Mouse (Mus musculus) ES-Bruce4 (cell line): ENCODE results near the gene Med4. TPM values are rescaled to one million over a fixed set of nuclear protein-coding genes. Genes with fewer than 3 reads are reported as not detected.

Source experiments
- H3K27ac ChIP-seq: 2 replicates; pipeline ENCODE4 v1.5.1; 2012; ENCODE audit warnings: low read length, inconsistent platforms; ENCODE audit not compliant: insufficient read depth
- H3K27me3 ChIP-seq: 2 replicates; pipeline ENCODE4 v1.6.1; 2012; ENCODE audit warnings: mild to moderate bottlenecking, low read length, inconsistent platforms; ENCODE audit not compliant: control insufficient read depth, poor library complexity, insufficient read depth, severe bottlenecking
- H3K36me3 ChIP-seq: 2 replicates; pipeline ENCODE4 v1.6.1; 2012; ENCODE audit warnings: inconsistent platforms, mild to moderate bottlenecking, low read length, moderate library complexity; ENCODE audit not compliant: control insufficient read depth, poor library complexity, insufficient read depth, severe bottlenecking
- H3K4me1 ChIP-seq: one replicate; pipeline ENCODE4 v1.8.1; 2011; ENCODE audit warnings: low read length; ENCODE audit not compliant: control insufficient read depth, insufficient read depth
- H3K4me3 ChIP-seq: 2 replicates; pipeline ENCODE4 v1.5.1; 2011; ENCODE audit warnings: low read depth, mild to moderate bottlenecking, low read length
- H3K9ac ChIP-seq: 2 replicates; pipeline ENCODE4 v1.6.1; 2012; ENCODE audit warnings: low read depth, mild to moderate bottlenecking, inconsistent platforms; ENCODE audit not compliant: poor library complexity, severe bottlenecking
- H3K9me3 ChIP-seq: replicated peaks from 2 replicates; pipeline ENCODE4 v1.6.1; 2012; ENCODE audit warnings: mild to moderate bottlenecking, low read length, inconsistent platforms; ENCODE audit not compliant: control insufficient read depth, poor library complexity, insufficient read depth, severe bottlenecking
- CTCF ChIP-seq: IDR thresholded peaks from one replicate; pipeline ENCODE4 v1.8.1; 2011; ENCODE audit warnings: low read depth, low read length
- EP300 ChIP-seq: IDR thresholded peaks from 2 replicates; pipeline ENCODE4 v1.6.1; 2011; ENCODE audit warnings: low read depth, low read length; ENCODE audit not compliant: insufficient read depth
- POLR2A ChIP-seq: IDR thresholded peaks from one replicate; pipeline ENCODE4 v1.8.1; 2011; ENCODE audit warnings: low read length; ENCODE audit not compliant: insufficient read depth
- polyA plus RNA-seq: library from polyadenylated mRNA; stranded (reverse); fragments of >200 nt; gene quantifications from 2 replicates; pipeline ENCODE4 v1.2.4, GENCODE M21; 2011; ENCODE audit warnings: low read depth; ENCODE audit not compliant: missing spikeins, insufficient read depth, insufficient read length

Gene Med4
- polyA plus RNA-seq, 1 experiment: 63.0 TPM

GRCm38 (mm10) chr14:73478321-73478720 is 31.5 kb upstream of the Med4 start:
- TF ChIP-seq CTCF: no peak
- no peak for TF ChIP-seq EP300
- TF ChIP-seq POLR2A: no peak

GRCm38 (mm10) chr14:73479771-73480170 is 30.1 kb upstream of the Med4 start:
- H3K27ac ChIP-seq: no peak overlapping the region
- no peak overlapping the region for H3K9ac ChIP-seq
- H3K4me1 ChIP-seq: no peaks in the 10 kb centered on the region
- no peaks in the 10 kb centered on the region for H3K36me3 ChIP-seq
- no peaks in the 10 kb centered on the region for H3K9me3 ChIP-seq
- no peaks in the 10 kb centered on the region for H3K27me3 ChIP-seq
- TF ChIP-seq CTCF (no peak), EP300 (no peak), POLR2A (no peak)
- no peak overlapping the region for H3K4me3 ChIP-seq

More at GRCm38 (mm10) chr14:73478321-73478720, 31.5 kb upstream of the Med4 start:
- Histone ChIP-seq H3K9ac (no peak overlapping the region), H3K4me1 (no peaks in the 10 kb centered on the region), H3K27me3 (no peaks in the 10 kb centered on the region), H3K4me3 (no peak overlapping the region), H3K9me3 (no peaks in the 10 kb centered on the region), H3K36me3 (no peaks in the 10 kb centered on the region), H3K27ac (no peak overlapping the region)

- H3K4me1 ChIP-seq: no peaks in the 10 kb centered on the region
- no peaks in the 10 kb centered on the region for H3K9me3 ChIP-seq
- TF ChIP-seq EP300: no peak
- TF ChIP-seq CTCF: no peak
- TF ChIP-seq POLR2A: no peak
- no peak overlapping the region for H3K9ac ChIP-seq
- no peaks in the 10 kb centered on the region for H3K36me3 ChIP-seq
- no peak overlapping the region for H3K4me3 ChIP-seq
- no peak overlapping the region for H3K27ac ChIP-seq
- no peaks in the 10 kb centered on the region for H3K27me3 ChIP-seq
Measured at GRCm38 (mm10) chr14:73483516-73484229, 26.2 kb upstream of the Med4 start.

GRCm38 (mm10) chr14:73484366-73485110 is 25.3 kb upstream of the Med4 start:
- H3K27ac ChIP-seq: no peak overlapping the region
- no peak overlapping the region for H3K4me3 ChIP-seq
- no peaks in the 10 kb centered on the region for H3K36me3 ChIP-seq
- H3K9ac ChIP-seq: no peak overlapping the region
- no peaks in the 10 kb centered on the region for H3K4me1 ChIP-seq
- H3K9me3 ChIP-seq: no peaks in the 10 kb centered on the region
- H3K27me3 ChIP-seq: no peaks in the 10 kb centered on the region
- TF ChIP-seq CTCF: no peak

- Histone ChIP-seq H3K36me3 (no peaks in the 10 kb centered on the region), H3K27ac (no peak overlapping the region), H3K9me3 (no peaks in the 10 kb centered on the region), H3K9ac (no peak overlapping the region), H3K4me3 (no peak overlapping the region), H3K27me3 (no peaks in the 10 kb centered on the region), H3K4me1 (no peaks in the 10 kb centered on the region)
- no peak for TF ChIP-seq CTCF
- no peak for TF ChIP-seq EP300
- no peak for TF ChIP-seq POLR2A
Measured at GRCm38 (mm10) chr14:73486641-73487040, 23.2 kb upstream of the Med4 start.

GRCm38 (mm10) chr14:73493356-73493755 is 16.5 kb upstream of the Med4 start:
- Histone ChIP-seq H3K36me3 (no peaks in the 10 kb centered on the region), H3K27ac (no peak overlapping the region), H3K27me3 (no peaks in the 10 kb centered on the region), H3K4me1 (no peaks in the 10 kb centered on the region), H3K9ac (no peak overlapping the region), H3K9me3 (no peaks in the 10 kb centered on the region), H3K4me3 (no peak overlapping the region)
- no peak for TF ChIP-seq EP300
- no peak for TF ChIP-seq CTCF
- no peak for TF ChIP-seq POLR2A
